Mouse (Mus musculus): Measurements from ENCODE around the gene Mybpc1. TPM values are rescaled to one million over a fixed set of nuclear protein-coding genes. Genes with fewer than 3 reads are reported as not detected.

The Mybpc1 gene
- 8.1 and 17.9 TPM in 2 replicates for polyA plus RNA-seq (2015; fragmentation: Nextera tagmentation; extraction: Ambion mirVana)

- no peak within 1 kb of the TSS for H3K4me3 ChIP-seq (ENCODE audit: low read depth, low read length)
- H3K27me3 ChIP-seq (ENCODE audit: control insufficient read depth, insufficient read depth, low read depth, low read length) = no peaks in the 10 kb centered on the region
- H3K4me1 ChIP-seq (ENCODE audit: control insufficient read depth, low read depth, low read length) = no peaks in the 10 kb centered on the region
- H3K27ac ChIP-seq (ENCODE audit: low read length) = no peak within 1 kb of the TSS
- no peak for ATAC-seq (ENCODE audit: low read depth)
- no peak within 1 kb of the TSS for H3K9ac ChIP-seq (ENCODE audit: low read depth, low read length)
- H3K36me3 ChIP-seq (ENCODE audit: control insufficient read depth, insufficient read depth) = no peaks in the 10 kb centered on the region
- no peak within 1 kb of the TSS for H3K4me2 ChIP-seq (ENCODE audit: low read depth, low read length)
- H3K9me3 ChIP-seq (replicated peaks; ENCODE audit: control insufficient read depth, low read length) = no peaks in the 10 kb centered on the region
- WGBS (ENCODE audit: insufficient replicate concordance) = 38% methylated on average over 16 of the region's 16 CpGs
Measured at GRCm38 (mm10) chr10:88604943-88605342, at the start of gene Mybpc1. Mybpc1 (minus strand) TSS chr10:88605152.

- no peaks in the 10 kb centered on the region for H3K9me3 ChIP-seq (replicated peaks; ENCODE audit: control insufficient read depth, low read length)
- H3K4me1 ChIP-seq (ENCODE audit: control insufficient read depth, low read depth, low read length) = no peaks in the 10 kb centered on the region
- H3K36me3 ChIP-seq (ENCODE audit: control insufficient read depth, insufficient read depth) = no peaks in the 10 kb centered on the region
- H3K27me3 ChIP-seq (ENCODE audit: control insufficient read depth, insufficient read depth, low read depth, low read length) = no peaks in the 10 kb centered on the region
- no peak overlapping the region for H3K4me2 ChIP-seq (ENCODE audit: low read depth, low read length)
- no peak overlapping the region for H3K9ac ChIP-seq (ENCODE audit: low read depth, low read length)
- no peak overlapping the region for H3K27ac ChIP-seq (ENCODE audit: low read length)
- ATAC-seq (ENCODE audit: low read depth) = no peak
- no peak overlapping the region for H3K4me3 ChIP-seq (ENCODE audit: low read depth, low read length)
- WGBS (ENCODE audit: insufficient replicate concordance) = 27% methylated on average over 5 of the region's 5 CpGs
Measured at GRCm38 (mm10) chr10:88645448-88645847, 40.5 kb upstream of the Mybpc1 start.

GRCm38 (mm10) chr10:88631330-88631953 is 26.5 kb upstream of the Mybpc1 start:
- Histone ChIP-seq H3K36me3 (ENCODE audit: control insufficient read depth, insufficient read depth) (no peaks in the 10 kb centered on the region), H3K9ac (ENCODE audit: low read depth, low read length) (no peak overlapping the region), H3K4me3 (ENCODE audit: low read depth, low read length) (no peak overlapping the region), H3K27me3 (ENCODE audit: control insufficient read depth, insufficient read depth, low read depth, low read length) (no peaks in the 10 kb centered on the region), H3K4me2 (ENCODE audit: low read depth, low read length) (no peak overlapping the region), H3K4me1 (ENCODE audit: control insufficient read depth, low read depth, low read length) (no peaks in the 10 kb centered on the region), H3K9me3 (replicated peaks; ENCODE audit: control insufficient read depth, low read length) (no peaks in the 10 kb centered on the region), H3K27ac (ENCODE audit: low read length) (no peak overlapping the region)
- ATAC-seq (ENCODE audit: low read depth) = no peak
- 54% methylated on average over 10 of the region's 10 CpGs for WGBS (ENCODE audit: insufficient replicate concordance)

GRCm38 (mm10) chr10:88630663-88631329 is 25.8 kb upstream of the Mybpc1 start:
- 41% methylated on average over 2 of the region's 2 CpGs for WGBS (ENCODE audit: insufficient replicate concordance)
- H3K4me1 ChIP-seq (ENCODE audit: control insufficient read depth, low read depth, low read length) = no peaks in the 10 kb centered on the region
- H3K27me3 ChIP-seq (ENCODE audit: control insufficient read depth, insufficient read depth, low read depth, low read length) = no peaks in the 10 kb centered on the region
- no peak overlapping the region for H3K4me3 ChIP-seq (ENCODE audit: low read depth, low read length)
- H3K9me3 ChIP-seq (replicated peaks; ENCODE audit: control insufficient read depth, low read length) = no peaks in the 10 kb centered on the region
- no peak for ATAC-seq (ENCODE audit: low read depth)
- no peak overlapping the region for H3K27ac ChIP-seq (ENCODE audit: low read length)
- H3K36me3 ChIP-seq (ENCODE audit: control insufficient read depth, insufficient read depth) = no peaks in the 10 kb centered on the region
- H3K9ac ChIP-seq (ENCODE audit: low read depth, low read length) = no peak overlapping the region
- H3K4me2 ChIP-seq (ENCODE audit: low read depth, low read length) = no peak overlapping the region

GRCm38 (mm10) chr10:88627052-88627451 is 22.1 kb upstream of the Mybpc1 start:
- no peaks in the 10 kb centered on the region for H3K27me3 ChIP-seq (ENCODE audit: control insufficient read depth, insufficient read depth, low read depth, low read length)
- no peak overlapping the region for H3K27ac ChIP-seq (ENCODE audit: low read length)
- no peaks in the 10 kb centered on the region for H3K36me3 ChIP-seq (ENCODE audit: control insufficient read depth, insufficient read depth)
- no peaks in the 10 kb centered on the region for H3K4me1 ChIP-seq (ENCODE audit: control insufficient read depth, low read depth, low read length)
- WGBS (ENCODE audit: insufficient replicate concordance) = 69% methylated on average over 4 of the region's 4 CpGs
- ATAC-seq (ENCODE audit: low read depth) = no peak
- H3K9me3 ChIP-seq (replicated peaks; ENCODE audit: control insufficient read depth, low read length) = no peaks in the 10 kb centered on the region
- H3K9ac ChIP-seq (ENCODE audit: low read depth, low read length) = no peak overlapping the region
- no peak overlapping the region for H3K4me3 ChIP-seq (ENCODE audit: low read depth, low read length)
- no peak overlapping the region for H3K4me2 ChIP-seq (ENCODE audit: low read depth, low read length)

GRCm38 (mm10) chr10:88626176-88626575 is 21.2 kb upstream of the Mybpc1 start:
- Histone ChIP-seq H3K9me3 (replicated peaks; ENCODE audit: control insufficient read depth, low read length) (no peaks in the 10 kb centered on the region), H3K36me3 (ENCODE audit: control insufficient read depth, insufficient read depth) (no peaks in the 10 kb centered on the region), H3K27ac (ENCODE audit: low read length) (no peak overlapping the region), H3K4me2 (ENCODE audit: low read depth, low read length) (no peak overlapping the region), H3K9ac (ENCODE audit: low read depth, low read length) (no peak overlapping the region), H3K4me1 (ENCODE audit: control insufficient read depth, low read depth, low read length) (no peaks in the 10 kb centered on the region), H3K27me3 (ENCODE audit: control insufficient read depth, insufficient read depth, low read depth, low read length) (no peaks in the 10 kb centered on the region), H3K4me3 (ENCODE audit: low read depth, low read length) (no peak overlapping the region)
- WGBS (ENCODE audit: insufficient replicate concordance) = 57% methylated on average over 3 of the region's 3 CpGs
- ATAC-seq (ENCODE audit: low read depth) = no peak

GRCm38 (mm10) chr10:88624300-88624699 is 19.3 kb upstream of the Mybpc1 start:
- Histone ChIP-seq H3K9me3 (replicated peaks; ENCODE audit: control insufficient read depth, low read length) (no peaks in the 10 kb centered on the region), H3K27ac (ENCODE audit: low read length) (no peak overlapping the region), H3K4me3 (ENCODE audit: low read depth, low read length) (no peak overlapping the region), H3K9ac (ENCODE audit: low read depth, low read length) (no peak overlapping the region), H3K27me3 (ENCODE audit: control insufficient read depth, insufficient read depth, low read depth, low read length) (no peaks in the 10 kb centered on the region), H3K4me1 (ENCODE audit: control insufficient read depth, low read depth, low read length) (no peaks in the 10 kb centered on the region), H3K4me2 (ENCODE audit: low read depth, low read length) (no peak overlapping the region), H3K36me3 (ENCODE audit: control insufficient read depth, insufficient read depth) (no peaks in the 10 kb centered on the region)
- WGBS (ENCODE audit: insufficient replicate concordance) = 72% methylated on average over 11 of the region's 11 CpGs
- no peak for ATAC-seq (ENCODE audit: low read depth)

GRCm38 (mm10) chr10:88622624-88623023 is 17.7 kb upstream of the Mybpc1 start:
- no peak for ATAC-seq (ENCODE audit: low read depth)
- Histone ChIP-seq H3K4me3 (ENCODE audit: low read depth, low read length) (no peak overlapping the region), H3K27ac (ENCODE audit: low read length) (no peak overlapping the region), H3K9ac (ENCODE audit: low read depth, low read length) (no peak overlapping the region), H3K27me3 (ENCODE audit: control insufficient read depth, insufficient read depth, low read depth, low read length) (no peaks in the 10 kb centered on the region), H3K9me3 (replicated peaks; ENCODE audit: control insufficient read depth, low read length) (no peaks in the 10 kb centered on the region), H3K4me1 (ENCODE audit: control insufficient read depth, low read depth, low read length) (no peaks in the 10 kb centered on the region), H3K36me3 (ENCODE audit: control insufficient read depth, insufficient read depth) (no peaks in the 10 kb centered on the region), H3K4me2 (ENCODE audit: low read depth, low read length) (no peak overlapping the region)
- WGBS (ENCODE audit: insufficient replicate concordance) = 64% methylated on average over 16 of the region's 16 CpGs

GRCm38 (mm10) chr10:88620809-88621208 is 15.9 kb upstream of the Mybpc1 start:
- no peak overlapping the region for H3K4me2 ChIP-seq (ENCODE audit: low read depth, low read length)
- H3K27ac ChIP-seq (ENCODE audit: low read length) = no peak overlapping the region
- no peaks in the 10 kb centered on the region for H3K4me1 ChIP-seq (ENCODE audit: control insufficient read depth, low read depth, low read length)
- H3K9ac ChIP-seq (ENCODE audit: low read depth, low read length) = no peak overlapping the region
- no peak for ATAC-seq (ENCODE audit: low read depth)
- 60% methylated on average over 3 of the region's 3 CpGs for WGBS (ENCODE audit: insufficient replicate concordance)
- H3K4me3 ChIP-seq (ENCODE audit: low read depth, low read length) = no peak overlapping the region
- no peaks in the 10 kb centered on the region for H3K36me3 ChIP-seq (ENCODE audit: control insufficient read depth, insufficient read depth)
- H3K27me3 ChIP-seq (ENCODE audit: control insufficient read depth, insufficient read depth, low read depth, low read length) = no peaks in the 10 kb centered on the region
- H3K9me3 ChIP-seq (replicated peaks; ENCODE audit: control insufficient read depth, low read length) = no peaks in the 10 kb centered on the region
